Mouse (Mus musculus) limb, embryonic 13.5 days (tissue): Measurements from ENCODE around the gene Ndp. TPM values are rescaled to one million over a fixed set of nuclear protein-coding genes. Genes with fewer than 3 reads are reported as not detected.
A peak's percentile ranks its signal among the peaks of the same experiment; 100 is the strongest.

Experiments used
- ATAC-seq: fragments of 200-750 bp; cut with Nextera tagmentation; 2 replicates; pipeline ENCODE4 v1.8.0; 2017; ENCODE audit warnings: low read depth, moderate number of reproducible peaks, moderate TSS enrichment; ENCODE audit not compliant: low FRiP score
- H3K27ac ChIP-seq: fragments of 300-500 bp; sonication (generic); 2 replicates; pipeline ENCODE4 v1.5.1; 2015; ENCODE audit warnings: inconsistent platforms, mild to moderate bottlenecking, moderate library complexity
- H3K27me3 ChIP-seq: fragments of 300-500 bp; sonication (generic); 2 replicates; pipeline ENCODE4 v1.6.1; 2015; ENCODE audit warnings: mild to moderate bottlenecking, inconsistent platforms
- H3K36me3 ChIP-seq: fragments of 300-500 bp; sonication (generic); 2 replicates; pipeline ENCODE4 v1.6.1; 2015; ENCODE audit warnings: inconsistent platforms, mild to moderate bottlenecking, moderate library complexity
- H3K4me1 ChIP-seq: fragments of 300-500 bp; sonication (generic); 2 replicates; pipeline ENCODE4 v1.6.1; 2015; ENCODE audit warnings: inconsistent platforms
- H3K4me2 ChIP-seq: fragments of 300-500 bp; sonication (generic); replicated peaks from 2 replicates; pipeline ENCODE4 v1.6.1; 2015; ENCODE audit warnings: inconsistent platforms, mild to moderate bottlenecking, moderate library complexity
- H3K4me3 ChIP-seq: fragments of 300-500 bp; sonication (generic); 2 replicates; pipeline ENCODE4 v1.5.1; 2015; ENCODE audit warnings: moderate library complexity, mild to moderate bottlenecking, inconsistent platforms
- H3K9ac ChIP-seq: fragments of 300-500 bp; sonication (generic); 2 replicates; pipeline ENCODE4 v1.6.1; 2015; ENCODE audit warnings: mild to moderate bottlenecking, inconsistent platforms
- H3K9me3 ChIP-seq: fragments of 300-500 bp; sonication (generic); 2 replicates; pipeline ENCODE4 v1.6.1; 2016; ENCODE audit warnings: inconsistent platforms
- WGBS: fragments of 180-500 bp; shearing (Covaris S2); methylation state at CpG from one replicate; pipeline ENCODE4 v1.1.7; 2015; 5-methylcytosine and 5-hydroxymethylcytosine counted together
- polyA plus RNA-seq: library from polyadenylated mRNA; unstranded; fragments of >200 nt; fragmentation: Nextera tagmentation; extraction: Ambion mirVana; gene quantifications from 2 replicates; pipeline ENCODE4 v1.2.1, GENCODE M21; 2015

Gene Ndp
- 2.8 and 4.9 TPM in 2 replicates for polyA plus RNA-seq

GRCm38 (mm10) chrX:16911241-16911873 lies at the start of gene Ndp:
TSS of gene Ndp (minus strand) at chrX:16911774.
- no peak for ATAC-seq
- Histone ChIP-seq H3K27ac (no peak within 1 kb of the TSS), H3K4me2 (peak within 1 kb of the TSS; percentile 54), H3K9me3 (no peaks in the 10 kb centered on the region), H3K36me3 (no peaks in the 10 kb centered on the region), H3K4me3 (peak within 1 kb of the TSS; percentile 31), H3K9ac (peak within 1 kb of the TSS; percentile 35; the same call in 1 of the 2 replicates), H3K27me3 (peaks cover 6% of the 10 kb centered on the region), H3K4me1 (no peaks in the 10 kb centered on the region)
- WGBS, result 22% methylated on average over 13 of the region's 13 CpGs

DNA sequence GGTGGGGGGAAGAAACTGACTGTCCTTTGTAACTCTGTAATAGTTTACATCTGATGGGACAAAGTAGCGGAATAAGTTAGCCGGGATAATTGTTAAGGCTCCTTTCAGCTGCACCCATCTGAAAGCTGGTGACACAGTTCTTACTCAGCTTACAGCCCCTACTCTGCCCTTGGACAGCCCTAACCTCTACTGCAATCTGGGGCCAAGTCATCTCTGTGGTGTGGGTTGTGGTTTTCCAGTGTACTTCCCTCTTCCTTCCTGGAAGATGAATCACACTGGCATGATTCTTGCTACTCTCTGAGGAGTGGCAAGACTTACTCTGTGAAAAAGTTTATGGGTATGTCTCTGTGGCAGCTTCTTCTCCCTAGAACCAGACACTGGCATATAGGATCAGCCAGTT lies 43.2 kb upstream of the Ndp start:
- H3K4me2 ChIP-seq, result no peak overlapping the region
- H3K4me3 ChIP-seq, result no peak overlapping the region
- no peak overlapping the region for H3K27ac ChIP-seq
- ATAC-seq, result no peak
- H3K36me3 ChIP-seq, result no peaks in the 10 kb centered on the region
- no peaks in the 10 kb centered on the region for H3K27me3 ChIP-seq
- H3K4me1 ChIP-seq, result no peaks in the 10 kb centered on the region
- 93% methylated on average over 2 of the region's 2 CpGs for WGBS
- H3K9me3 ChIP-seq, result no peaks in the 10 kb centered on the region
- H3K9ac ChIP-seq, result no peak overlapping the region

DNA sequence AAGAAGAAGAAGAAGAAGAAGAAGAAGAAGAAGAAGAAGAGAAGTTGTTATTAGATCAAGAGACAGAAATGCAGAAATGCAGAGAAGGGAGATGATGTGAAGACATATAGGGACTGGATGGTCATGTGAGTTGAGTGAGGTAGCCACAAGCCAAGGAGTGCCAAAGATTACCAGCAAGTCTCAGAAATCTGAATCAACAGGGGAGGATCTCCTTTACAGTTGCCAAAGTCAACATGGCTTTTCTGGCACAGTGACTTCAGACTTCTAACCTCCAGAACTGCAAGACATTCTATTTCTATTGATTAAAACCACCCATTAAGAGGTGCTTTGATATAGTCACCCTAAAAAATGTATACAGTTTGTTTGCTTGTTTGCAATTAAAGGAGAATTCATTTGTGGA lies 6.4 kb upstream of the Ndp start:
- Histone ChIP-seq H3K9me3 (no peaks in the 10 kb centered on the region), H3K4me3 (no peak overlapping the region), H3K9ac (no peak overlapping the region), H3K4me1 (no peaks in the 10 kb centered on the region), H3K27me3 (no peaks in the 10 kb centered on the region), H3K4me2 (no peak overlapping the region), H3K36me3 (no peaks in the 10 kb centered on the region), H3K27ac (no peak overlapping the region)
- ATAC-seq, result no peak

GRCm38 (mm10) chrX:16913118-16913517 lies 1.5 kb upstream of the Ndp start:
- WGBS, result 79% methylated on average over 1 of the region's 1 CpGs
- H3K9ac ChIP-seq, result no peak overlapping the region
- H3K4me3 ChIP-seq, result no peak overlapping the region
- no peaks in the 10 kb centered on the region for H3K36me3 ChIP-seq
- ATAC-seq, result no peak
- no peak overlapping the region for H3K27ac ChIP-seq
- H3K4me2 ChIP-seq, result no peak overlapping the region
- no peaks in the 10 kb centered on the region for H3K4me1 ChIP-seq
- H3K9me3 ChIP-seq, result no peaks in the 10 kb centered on the region
- H3K27me3 ChIP-seq, result peaks cover 6% of the 10 kb centered on the region

GRCm38 (mm10) chrX:16911911-16912310 lies 337 bp upstream of the Ndp start:
- H3K4me1 ChIP-seq, result no peaks in the 10 kb centered on the region
- H3K4me3 ChIP-seq, result peak overlapping the region; percentile 31
- no peak for ATAC-seq
- H3K36me3 ChIP-seq, result no peaks in the 10 kb centered on the region
- no peak overlapping the region for H3K27ac ChIP-seq
- H3K27me3 ChIP-seq, result peaks cover 6% of the 10 kb centered on the region
- 42% methylated on average over 4 of the region's 4 CpGs for WGBS
- H3K9ac ChIP-seq, result 0 out of 2 replicates have a peak overlapping the region, but pooled peaks have one; percentile 19
- peak overlapping the region; percentile 54 for H3K4me2 ChIP-seq
- H3K9me3 ChIP-seq, result no peaks in the 10 kb centered on the region

- no peaks in the 10 kb centered on the region for H3K9me3 ChIP-seq
- ATAC-seq, result no peak
- H3K9ac ChIP-seq, result peak overlapping the region; percentile 35; the same call in 1 of the 2 replicates
- no peaks in the 10 kb centered on the region for H3K36me3 ChIP-seq
- peak overlapping the region; percentile 54 for H3K4me2 ChIP-seq
- H3K27ac ChIP-seq, result no peak overlapping the region
- peak overlapping the region; percentile 31 for H3K4me3 ChIP-seq
- peaks cover 6% of the 10 kb centered on the region for H3K27me3 ChIP-seq
- H3K4me1 ChIP-seq, result no peaks in the 10 kb centered on the region
- WGBS, result 20% methylated on average over 18 of the region's 18 CpGs
Measured at GRCm38 (mm10) chrX:16910211-16911095, 1.1 kb downstream of the Ndp start.

DNA sequence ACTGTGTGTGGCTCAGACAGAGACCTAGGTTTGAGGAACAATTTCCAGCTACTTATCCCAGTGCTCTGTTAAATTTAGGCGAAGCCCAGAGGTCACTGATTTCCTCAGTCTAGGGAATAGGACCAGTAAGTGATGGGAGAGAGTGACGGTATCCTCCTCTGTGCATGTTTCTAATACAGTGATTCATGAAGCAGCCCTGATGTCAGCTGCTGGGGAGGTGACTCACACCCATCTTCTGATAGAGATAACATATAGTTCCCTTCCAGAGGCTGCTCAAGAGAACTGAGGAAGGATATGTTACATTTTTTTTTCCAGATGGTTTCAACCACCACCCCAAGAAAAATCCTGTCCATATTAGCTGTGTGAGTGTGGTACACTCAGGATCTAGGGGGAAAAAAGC lies 2.9 kb downstream of the Ndp start:
- 79% methylated on average over 2 of the region's 2 CpGs for WGBS

DNA sequence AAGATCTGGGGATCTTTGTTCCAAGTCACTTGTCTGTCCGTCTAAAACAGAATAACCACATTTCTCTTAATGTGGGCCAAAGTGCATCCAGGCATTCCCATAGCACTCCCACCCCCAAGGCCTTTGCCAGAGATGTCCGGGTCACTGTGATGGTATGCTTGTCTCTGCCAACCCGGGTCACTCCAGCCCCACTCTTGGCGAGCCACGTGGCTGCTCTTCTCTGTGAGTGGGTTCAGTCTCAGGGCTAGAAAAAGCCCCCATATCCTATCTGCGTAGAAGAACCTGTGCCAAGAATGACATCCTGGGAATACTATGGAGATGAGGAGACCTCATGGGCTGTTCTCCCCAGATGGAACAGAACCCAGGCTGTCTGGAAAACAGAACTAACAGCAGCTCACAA lies 4.0 kb downstream of the Ndp start:
- no peak overlapping the region for H3K4me2 ChIP-seq
- ATAC-seq, result no peak
- no peaks in the 10 kb centered on the region for H3K9me3 ChIP-seq
- H3K27me3 ChIP-seq, result peaks cover 6% of the 10 kb centered on the region
- H3K4me1 ChIP-seq, result no peaks in the 10 kb centered on the region
- no peak overlapping the region for H3K27ac ChIP-seq
- H3K9ac ChIP-seq, result no peak overlapping the region
- 77% methylated on average over 6 of the region's 6 CpGs for WGBS
- H3K36me3 ChIP-seq, result no peaks in the 10 kb centered on the region
- H3K4me3 ChIP-seq, result no peak overlapping the region

More for the DNA sequence above, 2.9 kb downstream of the Ndp start:
- no peaks in the 10 kb centered on the region for H3K36me3 ChIP-seq
- no peaks in the 10 kb centered on the region for H3K4me1 ChIP-seq
- H3K9me3 ChIP-seq, result no peaks in the 10 kb centered on the region
- H3K4me3 ChIP-seq, result no peak overlapping the region
- peaks cover 6% of the 10 kb centered on the region for H3K27me3 ChIP-seq
- H3K9ac ChIP-seq, result no peak overlapping the region
- H3K27ac ChIP-seq, result no peak overlapping the region
- no peak overlapping the region for H3K4me2 ChIP-seq
- no peak for ATAC-seq

GRCm38 (mm10) chrX:16894377-16895175 lies 17.0 kb downstream of the Ndp start:
- peak; percentile 87; the same call in 1 of the 2 replicates for ATAC-seq
- WGBS, result 32% methylated on average over 5 of the region's 5 CpGs

DNA sequence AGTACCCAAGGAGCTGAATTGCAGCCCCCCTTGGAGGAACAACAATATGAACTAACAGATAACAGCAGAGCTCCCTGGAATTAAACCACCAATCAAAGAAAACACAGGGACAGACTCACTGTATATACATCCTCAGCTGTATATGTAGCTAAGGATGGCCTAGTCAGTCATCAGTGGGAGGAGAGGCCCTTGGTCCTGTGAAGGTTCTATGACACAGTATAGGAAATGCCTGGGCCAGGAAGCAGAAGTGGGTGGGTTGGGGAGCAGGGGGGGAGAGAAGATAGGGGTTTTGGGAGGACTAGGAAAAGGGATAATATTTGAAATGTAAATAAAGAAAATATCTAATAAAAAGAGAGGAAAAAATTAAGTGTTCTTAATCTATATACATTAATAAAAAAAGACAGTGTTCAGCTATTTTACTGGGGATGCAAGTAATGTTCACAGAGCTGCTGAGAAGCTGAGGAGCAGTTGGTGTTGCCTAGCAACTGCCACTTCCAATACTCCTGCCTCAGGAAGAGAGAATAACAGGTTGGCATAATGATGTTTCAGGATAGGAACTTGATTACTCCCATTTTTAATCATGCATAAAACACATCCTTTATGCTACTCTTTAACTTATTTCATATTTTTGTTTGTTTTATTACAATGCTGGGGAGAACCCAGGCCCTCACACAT lies 43.8 kb downstream of the Ndp start:
- Histone ChIP-seq H3K4me1 (no peaks in the 10 kb centered on the region), H3K27ac (no peak overlapping the region), H3K9ac (no peak overlapping the region), H3K9me3 (no peaks in the 10 kb centered on the region), H3K36me3 (no peaks in the 10 kb centered on the region), H3K27me3 (no peaks in the 10 kb centered on the region), H3K4me3 (no peak overlapping the region), H3K4me2 (no peak overlapping the region)
- no peak for ATAC-seq

More at GRCm38 (mm10) chrX:16894377-16895175, 17.0 kb downstream of the Ndp start:
- H3K36me3 ChIP-seq, result no peaks in the 10 kb centered on the region
- H3K9ac ChIP-seq, result no peak overlapping the region
- no peaks in the 10 kb centered on the region for H3K9me3 ChIP-seq
- no peak overlapping the region for H3K4me3 ChIP-seq
- H3K27ac ChIP-seq, result no peak overlapping the region
- H3K4me2 ChIP-seq, result no peak overlapping the region
- H3K4me1 ChIP-seq, result no peaks in the 10 kb centered on the region
- no peaks in the 10 kb centered on the region for H3K27me3 ChIP-seq

DNA sequence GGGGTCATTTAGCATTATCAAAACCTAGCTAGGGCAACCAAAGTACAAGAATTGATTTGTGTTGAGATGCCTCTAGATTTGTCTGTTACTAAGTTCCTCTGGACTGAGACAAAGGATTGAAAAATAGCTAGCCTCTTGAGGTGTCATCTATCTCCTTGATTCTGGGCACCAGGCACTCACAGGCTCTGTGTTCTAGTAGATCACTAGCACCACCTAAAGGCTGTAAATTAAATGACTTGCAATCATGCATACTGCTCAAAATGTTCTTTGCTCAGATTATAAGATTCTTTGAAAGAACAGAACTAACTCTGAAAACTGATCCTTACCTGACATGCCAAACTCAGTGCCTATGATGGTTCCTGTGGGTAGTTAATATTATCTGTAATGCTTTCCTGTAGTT lies 51.3 kb downstream of the Ndp start:
- H3K27me3 ChIP-seq, result no peaks in the 10 kb centered on the region
- no peak overlapping the region for H3K27ac ChIP-seq
- H3K36me3 ChIP-seq, result no peaks in the 10 kb centered on the region
- H3K9me3 ChIP-seq, result no peaks in the 10 kb centered on the region
- ATAC-seq, result no peak
- no peaks in the 10 kb centered on the region for H3K4me1 ChIP-seq
- H3K4me2 ChIP-seq, result no peak overlapping the region
- H3K9ac ChIP-seq, result no peak overlapping the region
- no peak overlapping the region for H3K4me3 ChIP-seq
